Mouse (Mus musculus): ENCODE data around the gene AA986860. TPM values are rescaled to one million over a fixed set of nuclear protein-coding genes. Genes with fewer than 3 reads are reported as not detected.

AA986860 gene
- total and polyA plus RNA-seq, 3 experiments, result 0.31 to 0.58 TPM; not detected in 1

- Histone ChIP-seq H3K9ac (ENCODE audit: control insufficient read depth, low read depth, low read length, poor library complexity, severe bottlenecking) (no peak overlapping the region), H3K9me3 (replicated peaks; ENCODE audit: insufficient read depth, low read length) (no peaks in the 10 kb centered on the region), H3K36me3 (ENCODE audit: control insufficient read depth in 1 of 2, insufficient read depth in 2 of 2, low read length in 2 of 2) (peaks cover 0 to 26% of the 10 kb centered on the region in 2 experiments; a peak in 2 of 4 replicates), H3K27me3 (ENCODE audit: control insufficient read depth in 1 of 2, insufficient read depth in 2 of 2, low read length in 2 of 2) (no peaks in the 10 kb centered on the region), H3K79me2 (ENCODE audit: control insufficient read depth, insufficient read depth, low read length, poor library complexity) (peaks cover 3% of the 10 kb centered on the region), H3K4me1 (ENCODE audit: control insufficient read depth in 1 of 2, insufficient read depth in 2 of 2, low read length in 2 of 2) (peaks cover 17 to 38% of the 10 kb centered on the region in 2 experiments), H3K27ac (ENCODE audit: control insufficient read depth, low read depth, low read length) (no peak overlapping the region), H3K4me3 (ENCODE audit: control insufficient read depth in 1 of 2, insufficient read depth in 1 of 2, low read depth in 2 of 2, low read length in 2 of 2) (no peak overlapping the region)
- TF ChIP-seq RAD21 (IDR thresholded peaks at IDR 0.05; ENCODE audit: low read depth, low read length), result no peak
- no peak for DNase-seq (ENCODE audit: low read depth, low spot score)
Observed at GRCm38 (mm10) chr1:130744961-130745360, 13.2 kb downstream of the AA986860 start.

- H3K27me3 ChIP-seq (ENCODE audit: control insufficient read depth in 1 of 2, insufficient read depth in 2 of 2, low read length in 2 of 2), result no peaks in the 10 kb centered on the region
- peaks cover 17 to 33% of the 10 kb centered on the region in 2 experiments for H3K4me1 ChIP-seq (ENCODE audit: control insufficient read depth in 1 of 2, insufficient read depth in 2 of 2, low read length in 2 of 2)
- H3K9me3 ChIP-seq (replicated peaks; ENCODE audit: insufficient read depth, low read length), result no peaks in the 10 kb centered on the region
- H3K9ac ChIP-seq (ENCODE audit: control insufficient read depth, low read depth, low read length, poor library complexity, severe bottlenecking), result no peak overlapping the region
- DNase-seq (ENCODE audit: low read depth, low spot score), result no peak
- TF ChIP-seq NELFE (IDR thresholded peaks at IDR 0.05; ENCODE audit: low read depth, low read length) (no peak), GABPA (IDR thresholded peaks at IDR 0.05; ENCODE audit: low read depth, low read length) (no peak), RAD21 (IDR thresholded peaks at IDR 0.05; ENCODE audit: low read depth, low read length) (no peak), KAT2A (conservative IDR thresholded peaks at IDR 0.05; ENCODE audit: low read depth, low read length) (no peak), RCOR1 (IDR thresholded peaks at IDR 0.05; ENCODE audit: low read depth, low read length) (no peak), ETS1 (IDR thresholded peaks at IDR 0.05; ENCODE audit: low read depth, low read length) (no peak), UBTF (IDR thresholded peaks at IDR 0.05; ENCODE audit: borderline replicate concordance, insufficient read depth, low read depth, low read length) (no peak), POLR2AphosphoS5 (IDR thresholded peaks at IDR 0.05; ENCODE audit: borderline replicate concordance, low read depth, low read length) (no peak), CHD2 (IDR thresholded peaks at IDR 0.05; ENCODE audit: low read length) (no peak), GATA1 (IDR thresholded peaks at IDR 0.05; ENCODE audit: low read depth, low read length) (no peak), USF2 (IDR thresholded peaks at IDR 0.05; ENCODE audit: borderline replicate concordance in 1 of 2, insufficient read depth in 1 of 2, low read depth in 1 of 2, low read length in 2 of 2) (no peak), POLR2A (IDR thresholded peaks at IDR 0.05; ENCODE audit: control insufficient read depth in 1 of 2, insufficient read depth in 1 of 2, low read depth in 1 of 2, low read length in 2 of 2, poor library complexity in 1 of 2) (no peak)
- H3K27ac ChIP-seq (ENCODE audit: control insufficient read depth, low read depth, low read length), result no peak overlapping the region
- peaks cover 0 to 23% of the 10 kb centered on the region in 2 experiments; a peak in 2 of 4 replicates for H3K36me3 ChIP-seq (ENCODE audit: control insufficient read depth in 1 of 2, insufficient read depth in 2 of 2, low read length in 2 of 2)
- H3K4me3 ChIP-seq (ENCODE audit: control insufficient read depth in 1 of 2, insufficient read depth in 1 of 2, low read depth in 2 of 2, low read length in 2 of 2), result no peak overlapping the region
- no peaks in the 10 kb centered on the region; the same call in 1 of the 2 replicates for H3K79me2 ChIP-seq (ENCODE audit: control insufficient read depth, insufficient read depth, low read length, poor library complexity)
Observed at GRCm38 (mm10) chr1:130745591-130745990, 13.8 kb downstream of the AA986860 start.

GRCm38 (mm10) chr1:130746819-130747218 lies 15.0 kb downstream of the AA986860 start:
- Histone ChIP-seq H3K4me3 (ENCODE audit: control insufficient read depth in 1 of 2, insufficient read depth in 1 of 2, low read depth in 2 of 2, low read length in 2 of 2) (no peak overlapping the region), H3K36me3 (ENCODE audit: control insufficient read depth in 1 of 2, insufficient read depth in 2 of 2, low read length in 2 of 2) (peaks cover 0 to 19% of the 10 kb centered on the region in 2 experiments; a peak in 2 of 4 replicates), H3K9ac (ENCODE audit: control insufficient read depth, low read depth, low read length, poor library complexity, severe bottlenecking) (no peak overlapping the region), H3K79me2 (ENCODE audit: control insufficient read depth, insufficient read depth, low read length, poor library complexity) (no peaks in the 10 kb centered on the region), H3K4me1 (ENCODE audit: control insufficient read depth in 1 of 2, insufficient read depth in 2 of 2, low read length in 2 of 2) (peaks cover 13 to 26% of the 10 kb centered on the region in 2 experiments), H3K27me3 (ENCODE audit: control insufficient read depth in 1 of 2, insufficient read depth in 2 of 2, low read length in 2 of 2) (no peaks in the 10 kb centered on the region), H3K27ac (ENCODE audit: control insufficient read depth, low read depth, low read length) (no peak overlapping the region), H3K9me3 (replicated peaks; ENCODE audit: insufficient read depth, low read length) (no peaks in the 10 kb centered on the region)
- DNase-seq (ENCODE audit: low read depth, low spot score), result no peak
- TF ChIP-seq TCF12 (IDR thresholded peaks at IDR 0.05; ENCODE audit: low read depth, low read length) (no peak), EP300 (IDR thresholded peaks at IDR 0.05; ENCODE audit: low read depth in 1 of 2, low read length in 2 of 2) (no peak), KAT2A (conservative IDR thresholded peaks at IDR 0.05; ENCODE audit: low read depth, low read length) (no peak), SMC3 (IDR thresholded peaks at IDR 0.05; ENCODE audit: low read depth, low read length) (no peak), MAZ (IDR thresholded peaks at IDR 0.05; ENCODE audit: low read depth, low read length) (no peak), USF2 (IDR thresholded peaks at IDR 0.05; ENCODE audit: borderline replicate concordance in 1 of 2, insufficient read depth in 1 of 2, low read depth in 1 of 2, low read length in 2 of 2) (no peak), MYB (IDR thresholded peaks at IDR 0.05; ENCODE audit: low read depth, low read length) (no peak), TBP (IDR thresholded peaks at IDR 0.05; ENCODE audit: low read depth, low read length) (no peak), MEF2A (IDR thresholded peaks at IDR 0.05; ENCODE audit: extremely low read depth, insufficient replicate concordance, low read depth, low read length, poor library complexity, severe bottlenecking) (no peak), POLR2AphosphoS5 (IDR thresholded peaks at IDR 0.05; ENCODE audit: borderline replicate concordance, low read depth, low read length) (no peak), ZMIZ1 (IDR thresholded peaks at IDR 0.05; ENCODE audit: low read depth, low read length) (no peak), POLR2AphosphoS2 (IDR thresholded peaks at IDR 0.05; ENCODE audit: low read length) (no peak), E2F4 (IDR thresholded peaks at IDR 0.05; ENCODE audit: borderline replicate concordance, low read depth, low read length) (no peak), GABPA (IDR thresholded peaks at IDR 0.05; ENCODE audit: low read depth, low read length) (no peak)

Data from MEL (cell line).